Mouse (Mus musculus): ENCODE measurements around the gene Arid3b. TPM values are rescaled to one million over a fixed set of nuclear protein-coding genes. Genes with fewer than 3 reads are reported as not detected.

Arid3b gene
- polyA plus RNA-seq, 1 experiment from 2014 or later: 5.8 TPM

- no peaks in the 10 kb centered on the region for H3K36me3 ChIP-seq (ENCODE audit: insufficient read depth, low read length)
- H3K4me2 ChIP-seq (replicated peaks; ENCODE audit: low read depth, low read length): no peak overlapping the region
- ATAC-seq: peak; percentile 35
- no peaks in the 10 kb centered on the region for H3K27me3 ChIP-seq (replicated peaks; ENCODE audit: insufficient read depth, low read length)
- H3K9me3 ChIP-seq (ENCODE audit: low read length): no peaks in the 10 kb centered on the region
- TF ChIP-seq EP300 (IDR thresholded peaks at IDR 0.05) (no peak), CTCF (IDR thresholded peaks at IDR 0.05) (no peak)
- WGBS: 56% methylated on average over 3 of the region's 3 CpGs
- H3K9ac ChIP-seq (replicated peaks; ENCODE audit: low read depth): no peak overlapping the region
- no peak overlapping the region for H3K27ac ChIP-seq (ENCODE audit: low read length)
- peak; percentile 32 for DNase-seq (ENCODE audit: low spot score)
- no peaks in the 10 kb centered on the region for H3K4me1 ChIP-seq (ENCODE audit: insufficient read depth, low read depth, low read length)
- no peak overlapping the region for H3K4me3 ChIP-seq (ENCODE audit: low read depth, low read length)
Observed at GRCm38 (mm10) chr9:57773754-57774153, 62.8 kb downstream of the Arid3b start.

GRCm38 (mm10) chr9:57770836-57771235, 65.8 kb downstream of the Arid3b start:
- no peak overlapping the region for H3K9ac ChIP-seq (replicated peaks; ENCODE audit: low read depth)
- 82% methylated on average over 2 of the region's 2 CpGs for WGBS
- no peaks in the 10 kb centered on the region for H3K36me3 ChIP-seq (ENCODE audit: insufficient read depth, low read length)
- H3K27me3 ChIP-seq (replicated peaks; ENCODE audit: insufficient read depth, low read length): no peaks in the 10 kb centered on the region
- H3K27ac ChIP-seq (ENCODE audit: low read length): no peak overlapping the region
- ATAC-seq (no peak), DNase-seq (ENCODE audit: low spot score) (no peak)
- no peak for TF ChIP-seq EP300 (IDR thresholded peaks at IDR 0.05)
- TF ChIP-seq CTCF (IDR thresholded peaks at IDR 0.05): no peak
- no peaks in the 10 kb centered on the region for H3K4me1 ChIP-seq (ENCODE audit: insufficient read depth, low read depth, low read length)
- H3K4me3 ChIP-seq (ENCODE audit: low read depth, low read length): no peak overlapping the region
- no peaks in the 10 kb centered on the region for H3K9me3 ChIP-seq (ENCODE audit: low read length)
- no peak overlapping the region for H3K4me2 ChIP-seq (replicated peaks; ENCODE audit: low read depth, low read length)

- H3K4me2 ChIP-seq (replicated peaks; ENCODE audit: low read depth, low read length): no peak overlapping the region
- ATAC-seq (no peak), DNase-seq (ENCODE audit: low spot score) (no peak)
- H3K9ac ChIP-seq (replicated peaks; ENCODE audit: low read depth): no peak overlapping the region
- H3K36me3 ChIP-seq (ENCODE audit: insufficient read depth, low read length): no peaks in the 10 kb centered on the region
- TF ChIP-seq CTCF (IDR thresholded peaks at IDR 0.05) (no peak), EP300 (IDR thresholded peaks at IDR 0.05) (no peak)
- no peak overlapping the region for H3K4me3 ChIP-seq (ENCODE audit: low read depth, low read length)
- H3K27me3 ChIP-seq (replicated peaks; ENCODE audit: insufficient read depth, low read length): no peaks in the 10 kb centered on the region
- H3K9me3 ChIP-seq (ENCODE audit: low read length): no peaks in the 10 kb centered on the region
- no peak overlapping the region for H3K27ac ChIP-seq (ENCODE audit: low read length)
- 78% methylated on average over 1 of the region's 1 CpGs for WGBS
- H3K4me1 ChIP-seq (ENCODE audit: insufficient read depth, low read depth, low read length): no peaks in the 10 kb centered on the region
Observed at GRCm38 (mm10) chr9:57770214-57770613, 66.4 kb downstream of the Arid3b start.

- Histone ChIP-seq H3K27ac (ENCODE audit: low read length) (no peak overlapping the region), H3K4me1 (ENCODE audit: insufficient read depth, low read depth, low read length) (no peaks in the 10 kb centered on the region), H3K27me3 (replicated peaks; ENCODE audit: insufficient read depth, low read length) (no peaks in the 10 kb centered on the region)
Observed at GRCm38 (mm10) chr9:57769539-57770069, 67.0 kb downstream of the Arid3b start.

GRCm38 (mm10) chr9:57767231-57767630, 69.4 kb downstream of the Arid3b start:
- WGBS: 90% methylated on average over 4 of the region's 4 CpGs
- TF ChIP-seq EP300 (IDR thresholded peaks at IDR 0.05): no peak
- no peak for TF ChIP-seq CTCF (IDR thresholded peaks at IDR 0.05)
- H3K9ac ChIP-seq (replicated peaks; ENCODE audit: low read depth): no peak overlapping the region
- no peak overlapping the region for H3K4me3 ChIP-seq (ENCODE audit: low read depth, low read length)
- DNase-seq (ENCODE audit: low spot score) (no peak), ATAC-seq (no peak)
- no peak overlapping the region for H3K4me2 ChIP-seq (replicated peaks; ENCODE audit: low read depth, low read length)
- H3K27me3 ChIP-seq (replicated peaks; ENCODE audit: insufficient read depth, low read length): no peaks in the 10 kb centered on the region
- no peaks in the 10 kb centered on the region for H3K9me3 ChIP-seq (ENCODE audit: low read length)
- H3K36me3 ChIP-seq (ENCODE audit: insufficient read depth, low read length): no peaks in the 10 kb centered on the region
- peaks cover 18% of the 10 kb centered on the region for H3K4me1 ChIP-seq (ENCODE audit: insufficient read depth, low read depth, low read length)
- no peak overlapping the region for H3K27ac ChIP-seq (ENCODE audit: low read length)

More at GRCm38 (mm10) chr9:57769539-57770069, 67.0 kb downstream of the Arid3b start:
- TF ChIP-seq CTCF (IDR thresholded peaks at IDR 0.05) (no peak), EP300 (IDR thresholded peaks at IDR 0.05) (no peak)
- Histone ChIP-seq H3K36me3 (ENCODE audit: insufficient read depth, low read length) (no peaks in the 10 kb centered on the region), H3K9me3 (ENCODE audit: low read length) (no peaks in the 10 kb centered on the region), H3K9ac (replicated peaks; ENCODE audit: low read depth) (no peak overlapping the region), H3K4me2 (replicated peaks; ENCODE audit: low read depth, low read length) (no peak overlapping the region), H3K4me3 (ENCODE audit: low read depth, low read length) (no peak overlapping the region)
- DNase-seq (ENCODE audit: low spot score) (no peak), ATAC-seq (no peak)
- WGBS: 51% methylated on average over 2 of the region's 2 CpGs

- H3K4me1 ChIP-seq (ENCODE audit: insufficient read depth, low read depth, low read length): peaks cover 23% of the 10 kb centered on the region
- no peak overlapping the region for H3K27ac ChIP-seq (ENCODE audit: low read length)
- no peak for DNase-seq (ENCODE audit: low spot score)
Observed at GRCm38 (mm10) chr9:57766431-57766830, 70.2 kb downstream of the Arid3b start.

More at GRCm38 (mm10) chr9:57766431-57766830, 70.2 kb downstream of the Arid3b start:
- Histone ChIP-seq H3K4me3 (ENCODE audit: low read depth, low read length) (peak overlapping the region; percentile 93; the same call in 1 of the 2 replicates), H3K4me2 (replicated peaks; ENCODE audit: low read depth, low read length) (peak overlapping the region; percentile 79), H3K9me3 (ENCODE audit: low read length) (no peaks in the 10 kb centered on the region), H3K27me3 (replicated peaks; ENCODE audit: insufficient read depth, low read length) (no peaks in the 10 kb centered on the region), H3K36me3 (ENCODE audit: insufficient read depth, low read length) (no peaks in the 10 kb centered on the region), H3K9ac (replicated peaks; ENCODE audit: low read depth) (no peak overlapping the region)
- no peak for TF ChIP-seq CTCF (IDR thresholded peaks at IDR 0.05)
- TF ChIP-seq EP300 (IDR thresholded peaks at IDR 0.05): no peak
- no peak for ATAC-seq
- WGBS: 41% methylated on average over 6 of the region's 6 CpGs

Measured in lung, postnatal 0 days (tissue).